Mouse (Mus musculus) cortical plate, adult 2 months (tissue): Measurements from ENCODE around the gene Twsg1.

ENCODE experiments used
- CTCF ChIP-seq: fragments of 200-500 bp; IDR thresholded peaks from 2 replicates; pipeline ENCODE4 v1.5.1; 2011; ENCODE audit warnings: mild to moderate bottlenecking, control low read depth, low read length; ENCODE audit not compliant: insufficient read depth; ENCODE audit errors: extremely low read depth
- POLR2A ChIP-seq: fragments of 200-500 bp; IDR thresholded peaks from 2 replicates; pipeline ENCODE4 v1.6.1; 2011; ENCODE audit warnings: mild to moderate bottlenecking, low read length, control low read depth; ENCODE audit not compliant: insufficient read depth; ENCODE audit errors: extremely low read depth

- TF ChIP-seq POLR2A (no peak), CTCF (no peak)
Observed at GRCm38 (mm10) chr17:65947307-65947706, 3.7 kb downstream of the Twsg1 start.
